Mouse (Mus musculus): ENCODE measurements at regions not wholly inside any gene's neighbourhood (a gene's known extent, or its start where the extent isn't known, plus 50 kb on each side); places are given as distances from the start of the nearest gene placed in this dataset.

DNA sequence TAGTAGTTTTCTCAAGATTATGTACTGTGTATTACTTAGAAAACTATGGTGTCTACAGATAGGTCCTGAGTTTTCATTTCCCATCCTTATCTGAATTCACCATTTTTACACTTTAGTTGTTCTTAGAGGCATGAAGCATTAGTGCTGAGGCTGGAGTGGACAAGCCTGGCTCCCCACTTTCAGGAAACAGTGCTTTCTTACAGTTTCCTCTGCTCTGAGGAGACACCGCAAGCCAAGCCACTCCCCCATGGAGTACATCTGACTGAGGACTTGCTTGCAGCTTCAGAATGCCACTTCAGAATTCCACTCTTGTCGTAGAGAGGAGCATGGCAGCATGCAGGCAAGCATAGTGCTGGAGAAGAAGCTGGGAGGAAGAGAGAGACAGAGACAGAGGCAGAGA is 682.6 kb downstream of the Slc16a7 start:
- no peak for TF ChIP-seq CTCF (IDR thresholded peaks at IDR 0.05; ENCODE audit: low read depth)
- TF ChIP-seq EP300 (optimal IDR thresholded peaks at IDR 0.05), result no peak

All from stomach, postnatal 0 days (tissue).